Mouse (Mus musculus): ENCODE data around the gene Fcrl5.

GRCm38 (mm10) chr3:87540714-87541113 lies 105.1 kb downstream of the Fcrl5 start:
- TF ChIP-seq MAX (IDR thresholded peaks at IDR 0.05) = no peak
- no peak for TF ChIP-seq CTCF (IDR thresholded peaks at IDR 0.05; ENCODE audit: control insufficient read depth, insufficient read depth, insufficient read length)
- no peak for TF ChIP-seq USF1 (IDR thresholded peaks at IDR 0.05; ENCODE audit: low read depth)
- no peak for TF ChIP-seq FOSL1 (IDR thresholded peaks at IDR 0.05; ENCODE audit: insufficient read depth, low read length, poor library complexity, severe bottlenecking)
- no peak for TF ChIP-seq CEBPB (IDR thresholded peaks at IDR 0.05; ENCODE audit: low read depth)
- no peak for TF ChIP-seq MYOG (IDR thresholded peaks at IDR 0.05; ENCODE audit: control insufficient read depth, extremely low read depth, insufficient read length)
- no peak for TF ChIP-seq MYOD1 (IDR thresholded peaks at IDR 0.05; ENCODE audit: control insufficient read depth, insufficient read length, low read depth)

Measured in C2C12 (cell line).